Mouse (Mus musculus) brain, embryonic 14.5 days (tissue): ENCODE results near the gene Ush2a.

Source experiments
- CTCF ChIP-seq: fragments of 200-500 bp; IDR thresholded peaks from 2 replicates; pipeline ENCODE4 v1.5.1; 2012; ENCODE audit warnings: inconsistent platforms, mild to moderate bottlenecking, moderate library complexity, borderline replicate concordance; ENCODE audit not compliant: insufficient read depth, insufficient read length; ENCODE audit errors: extremely low read depth
- POLR2A ChIP-seq: fragments of 200-500 bp; IDR thresholded peaks from 2 replicates; pipeline ENCODE4 v1.6.1; 2012; ENCODE audit warnings: mild to moderate bottlenecking, inconsistent platforms, borderline replicate concordance; ENCODE audit not compliant: poor library complexity, insufficient read depth, insufficient read length, severe bottlenecking; ENCODE audit errors: extremely low read depth

- no peak for TF ChIP-seq POLR2A
- TF ChIP-seq CTCF, result no peak
Observed at GRCm38 (mm10) chr1:188347762-188348161, 85.9 kb downstream of the Ush2a start.
